Mouse (Mus musculus): ENCODE measurements around the gene Fbn1.

Gene Fbn1

DNA sequence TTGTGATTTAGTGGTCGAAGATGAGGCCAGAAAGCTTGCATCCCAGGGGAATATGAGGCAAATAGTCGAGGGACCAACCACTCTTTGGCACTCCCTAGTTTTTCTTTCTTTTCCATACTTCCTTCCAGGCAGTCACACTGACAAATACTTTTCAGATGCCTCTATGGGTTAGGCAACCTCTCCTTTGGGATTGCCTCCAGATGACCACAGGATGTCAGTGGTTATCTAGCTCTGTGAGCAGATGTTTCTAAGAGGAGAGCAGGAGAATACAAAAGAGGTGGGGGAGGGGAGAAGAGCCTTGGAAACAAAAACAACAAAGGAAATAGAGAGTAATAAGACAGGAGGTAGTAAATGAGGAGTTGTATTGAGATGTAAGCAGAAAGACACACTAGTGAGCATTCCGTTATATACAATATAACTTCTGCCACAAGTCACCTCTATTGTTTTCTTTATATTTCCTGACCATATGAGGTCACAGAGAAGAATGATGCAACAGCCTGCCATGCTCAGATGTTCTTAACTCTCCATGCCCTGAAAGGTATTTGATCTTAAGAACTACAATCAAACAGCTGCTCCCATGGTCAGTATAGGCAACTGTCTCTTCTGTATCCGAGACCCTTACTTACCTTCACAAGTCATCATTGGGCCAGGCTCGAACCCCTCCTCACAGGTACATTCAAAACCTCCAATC is 189.3 kb downstream of the Fbn1 start:
- POLR2A ChIA-PET, result interaction anchor here in 1 of 4 experiments (0.6 kb wide), 1 partner anchor 354 kb away, joined by 5 read pairs; no protein-coding TSS in a partner anchor
- CTCF ChIA-PET, result no interaction called here

DNA sequence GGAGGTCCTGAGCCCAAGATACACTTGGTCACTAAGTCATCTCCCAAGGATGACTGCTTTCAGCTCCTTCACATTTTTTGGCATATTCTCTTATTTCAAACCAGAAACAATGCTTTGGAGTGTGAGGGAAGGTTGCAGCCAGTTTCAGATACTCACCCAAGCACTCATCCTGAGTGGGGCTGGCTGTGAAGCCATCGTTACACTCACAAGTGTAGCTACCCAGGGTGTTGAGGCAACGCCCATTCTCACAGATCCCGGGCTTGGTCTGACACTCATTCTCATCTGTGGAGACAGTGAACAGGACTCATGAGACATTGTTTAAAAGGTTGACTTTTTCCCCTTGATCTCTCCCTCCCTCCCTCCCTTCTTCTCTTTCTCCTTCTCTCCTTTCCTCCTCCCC is 192.6 kb downstream of the Fbn1 start:
- CTCF ChIA-PET, result no interaction called here
- POLR2A ChIA-PET, result no interaction called here

DNA sequence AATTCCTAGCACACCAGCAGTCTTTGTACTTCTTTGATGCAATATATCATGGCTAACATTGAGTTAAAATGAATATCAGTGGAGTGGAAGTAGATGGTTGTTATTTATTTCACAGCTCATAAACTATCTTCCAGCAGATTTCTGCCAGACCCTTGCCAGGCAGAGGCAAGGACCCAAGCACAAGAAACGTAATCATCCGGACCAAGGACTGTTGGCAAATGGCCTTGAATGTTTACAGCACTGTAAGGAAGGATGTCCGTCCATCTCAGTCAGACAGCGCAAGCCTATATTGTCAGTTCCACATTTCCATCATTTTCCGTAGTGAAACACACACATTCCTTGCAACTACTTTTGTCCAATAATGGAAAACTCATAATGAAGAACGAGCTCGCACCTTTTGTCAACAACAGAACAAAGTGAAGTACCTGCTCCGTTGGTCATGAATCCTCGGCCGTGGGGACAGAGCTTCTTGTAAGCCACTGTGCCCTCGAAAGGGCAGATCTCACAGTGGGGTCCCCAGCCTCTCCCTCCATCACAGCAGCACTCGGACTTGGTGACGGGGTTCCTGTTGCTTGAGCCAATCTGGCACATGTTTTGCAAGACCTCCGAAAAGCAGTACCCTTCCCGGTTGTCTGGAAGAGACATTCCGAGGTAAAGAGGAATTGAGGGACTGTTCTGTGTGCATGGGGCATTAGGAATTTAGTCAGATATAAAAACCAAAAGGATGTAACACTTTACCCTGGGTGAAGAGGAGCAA is 193.4 kb downstream of the Fbn1 start:
- ChIA-PET POLR2A (interaction anchor here in 1 of 4 experiments (0.6 kb wide), 1 partner anchor 1562 kb away, joined by 4 read pairs; the partner anchor contains the start of gene Trpm7), CTCF (no interaction called here)

DNA sequence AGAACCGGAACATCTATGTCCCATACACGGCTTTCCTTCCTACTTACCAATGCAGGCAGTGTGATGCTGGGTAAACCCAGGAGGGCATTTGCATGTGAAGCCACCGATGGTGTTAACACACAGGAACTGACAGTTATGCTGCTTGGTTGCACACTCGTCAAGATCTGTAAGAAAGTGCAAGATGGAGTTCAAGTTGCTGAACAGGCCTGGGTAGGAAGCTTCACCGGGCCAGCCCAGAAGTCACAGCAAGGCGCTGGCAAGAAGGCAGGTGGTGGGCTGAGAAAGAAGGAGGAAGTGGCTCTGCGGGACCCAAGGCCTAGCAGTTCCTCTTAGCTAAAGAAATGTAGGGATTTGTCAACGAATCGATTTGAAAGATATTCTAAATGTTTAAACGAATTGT is 198.1 kb downstream of the Fbn1 start:
- ChIA-PET CTCF (no interaction called here), POLR2A (no interaction called here)

DNA sequence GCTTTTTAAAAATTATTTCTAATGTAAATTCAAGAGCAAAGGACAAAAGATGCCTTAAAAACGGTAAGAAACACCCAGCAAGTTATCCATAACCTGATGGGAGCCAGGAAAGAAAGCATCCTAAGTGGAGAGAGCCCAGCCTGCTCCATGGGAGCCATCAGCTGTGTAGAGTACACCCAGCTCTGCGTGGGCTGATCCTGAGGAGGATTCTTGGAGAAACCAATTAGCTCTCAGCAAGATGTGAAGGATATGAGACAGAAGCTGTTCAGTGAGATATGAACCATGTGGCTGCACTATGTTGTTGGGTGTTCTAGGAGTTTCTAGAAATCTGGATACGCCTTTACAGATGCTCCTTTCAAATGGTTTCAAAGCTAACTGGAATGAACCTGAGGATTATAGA is 202.1 kb downstream of the Fbn1 start:
- ChIA-PET POLR2A (no interaction called here), CTCF (interaction anchor here in 1 of 4 experiments (0.7 kb wide), 1 partner anchor 309 kb away, joined by 3 read pairs; no protein-coding TSS in a partner anchor)

DNA sequence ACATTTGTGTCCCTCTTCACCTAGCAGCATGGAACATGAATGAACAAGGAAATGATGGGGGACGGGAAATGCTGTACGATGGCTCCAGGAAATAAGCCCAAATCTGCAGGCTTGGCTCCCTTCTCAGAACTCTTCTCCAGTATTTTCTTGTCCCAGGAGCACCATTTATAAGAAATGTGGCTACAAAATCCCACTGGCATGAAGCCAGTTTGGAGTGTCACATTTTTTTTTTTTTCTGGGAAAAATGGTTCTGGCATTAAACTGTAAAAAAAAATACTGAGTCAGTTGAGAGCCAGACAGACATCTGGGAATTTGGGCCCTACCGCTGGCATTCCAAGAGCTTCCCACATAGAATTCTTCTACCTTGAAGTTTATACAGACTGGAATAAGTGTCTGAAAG is 203.0 kb downstream of the Fbn1 start:
- ChIA-PET POLR2A (interaction anchor here in 1 of 4 experiments (0.8 kb wide), 1 partner anchor 725 kb away, joined by 12 read pairs; no protein-coding TSS in a partner anchor), CTCF (no interaction called here)

DNA sequence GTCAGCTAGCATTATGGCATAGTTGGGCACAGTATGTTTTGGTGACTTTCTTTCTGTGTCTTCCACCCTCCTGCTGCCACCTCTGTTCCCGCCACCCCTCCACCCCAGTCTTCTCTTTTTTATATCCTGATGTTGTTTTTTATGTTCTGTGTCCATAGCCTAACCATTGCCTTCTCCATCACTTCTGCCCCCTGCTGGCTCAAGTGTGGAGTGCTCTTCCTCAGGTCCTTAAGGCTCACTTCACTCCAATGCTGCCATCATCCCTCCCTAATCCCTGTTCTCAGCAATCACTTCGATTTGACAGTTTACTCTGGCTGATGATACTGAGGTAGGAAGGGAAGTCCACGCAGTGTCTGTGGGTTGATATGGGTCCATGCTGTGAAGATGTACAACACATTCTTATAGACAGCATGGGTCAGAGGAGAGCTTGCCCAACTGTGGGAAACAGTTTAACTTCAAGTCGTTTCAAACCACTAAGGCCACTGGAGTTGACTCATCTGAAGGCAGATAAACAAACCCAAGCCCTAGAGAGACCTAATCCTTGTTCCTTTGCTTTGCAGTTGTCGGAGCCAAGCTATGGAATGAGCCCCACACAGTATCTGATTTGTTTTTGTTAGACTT is 203.9 kb downstream of the Fbn1 start:
- CTCF ChIA-PET, result interaction anchor here in 1 of 4 experiments (0.5 kb wide), 1 partner anchor 1157 kb away, joined by 3 read pairs; no protein-coding TSS in a partner anchor
- POLR2A ChIA-PET, result interaction anchor here in 1 of 4 experiments (0.8 kb wide), 1 partner anchor 726 kb away, joined by 12 read pairs; no protein-coding TSS in a partner anchor

- ChIA-PET POLR2A (interaction anchor here in 1 of 4 experiments (1.0 kb wide), 1 partner anchor 9 kb away, joined by 3 read pairs; no protein-coding TSS in a partner anchor), CTCF (no interaction called here)
Observed at GRCm38 (mm10) chr2:125302625-125302924, 205.2 kb downstream of the Fbn1 start.

DNA sequence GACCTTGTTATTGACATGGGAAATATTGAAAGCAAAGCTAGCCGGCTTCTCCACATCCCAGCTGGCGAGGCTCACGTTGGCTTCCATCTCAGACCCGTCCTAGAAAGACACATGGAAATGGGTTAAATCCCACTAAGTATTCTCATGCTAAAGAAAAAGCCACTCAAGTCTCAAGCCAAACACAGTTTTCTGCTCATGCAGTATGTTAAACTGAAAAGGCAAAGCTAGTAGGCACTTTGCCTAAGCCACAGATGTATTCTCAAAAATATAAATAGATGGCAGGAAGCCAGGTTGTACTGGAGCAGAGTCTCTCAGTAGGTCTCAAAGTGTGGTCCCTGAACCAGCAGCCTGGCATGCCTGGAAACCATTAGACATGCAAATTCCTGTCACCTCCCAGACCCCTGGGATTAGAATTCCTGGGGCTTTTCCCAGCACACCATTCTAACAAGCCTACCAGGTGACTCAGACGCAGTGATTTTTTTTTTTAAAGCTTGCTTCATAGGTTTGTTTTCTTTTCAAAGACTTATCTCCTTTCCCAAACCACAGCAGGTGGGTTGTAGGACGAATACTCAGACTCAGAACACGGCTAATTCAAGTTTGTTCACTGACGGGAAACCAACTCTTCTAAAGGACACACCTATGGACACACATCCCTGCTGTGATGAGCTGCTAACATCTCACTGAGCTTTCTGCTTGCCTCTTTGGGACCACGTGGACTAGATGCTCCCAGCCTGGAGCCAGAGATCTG is 205.7 kb downstream of the Fbn1 start:
- POLR2A ChIA-PET, result interaction anchor here in 1 of 4 experiments (0.8 to 1.0 kb wide), 2 partner anchors 9 to 20 kb away, joined by 3 read pairs; no protein-coding TSS in a partner anchor
- CTCF ChIA-PET, result interaction anchor here in 1 of 4 experiments (0.7 kb wide), 1 partner anchor 302 kb away, joined by 3 read pairs; no protein-coding TSS in a partner anchor

GRCm38 (mm10) chr2:125298841-125299240 is 209.0 kb downstream of the Fbn1 start:
- CTCF ChIA-PET, result interaction anchor here in 1 of 4 experiments (0.6 kb wide), 1 partner anchor 147 kb away, joined by 3 read pairs; no protein-coding TSS in a partner anchor
- POLR2A ChIA-PET, result no interaction called here

- POLR2A ChIA-PET, result no interaction called here
- CTCF ChIA-PET, result no interaction called here
Observed at GRCm38 (mm10) chr2:125295526-125295925, 212.3 kb downstream of the Fbn1 start.

- POLR2A ChIA-PET, result interaction anchor here in 1 of 4 experiments (1.1 kb wide), 1 partner anchor 8 kb away, joined by 3 read pairs; no protein-coding TSS in a partner anchor
- CTCF ChIA-PET, result no interaction called here
Observed at GRCm38 (mm10) chr2:125293969-125294491, 213.8 kb downstream of the Fbn1 start.

DNA sequence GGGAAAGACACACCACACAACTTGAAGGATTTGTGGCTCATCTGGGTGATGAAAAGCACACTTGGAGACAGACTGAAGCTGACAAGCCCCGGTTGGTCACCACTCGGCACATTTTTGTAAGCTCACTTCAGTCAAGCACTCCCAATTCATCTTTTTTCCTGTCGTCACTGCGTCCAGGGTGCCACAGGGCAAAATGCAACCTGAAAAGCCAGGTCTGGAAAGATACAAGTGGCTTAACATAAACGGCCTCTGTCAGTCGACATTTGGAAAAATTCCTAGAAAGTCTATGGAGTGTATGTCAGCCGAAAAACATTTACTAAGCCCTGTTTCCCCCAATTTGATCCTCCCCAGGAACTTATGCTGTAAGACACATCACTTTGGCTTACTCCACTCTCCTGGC is 215.2 kb downstream of the Fbn1 start:
- ChIA-PET POLR2A (no interaction called here), CTCF (no interaction called here)

GRCm38 (mm10) chr2:125291101-125291500 is 216.7 kb downstream of the Fbn1 start:
- ChIA-PET POLR2A (interaction anchor here in 2 of 4 experiments (0.6 to 0.8 kb wide), 2 partner anchors 9 to 1308 kb away, joined by 3 read pairs; no protein-coding TSS in a partner anchor), CTCF (no interaction called here)

- ChIA-PET CTCF (no interaction called here), POLR2A (interaction anchor here in 2 of 4 experiments (0.6 to 0.8 kb wide), 2 partner anchors 8 to 1309 kb away, joined by 3 read pairs; no protein-coding TSS in a partner anchor)
Observed at GRCm38 (mm10) chr2:125290197-125290965, 217.4 kb downstream of the Fbn1 start.

DNA sequence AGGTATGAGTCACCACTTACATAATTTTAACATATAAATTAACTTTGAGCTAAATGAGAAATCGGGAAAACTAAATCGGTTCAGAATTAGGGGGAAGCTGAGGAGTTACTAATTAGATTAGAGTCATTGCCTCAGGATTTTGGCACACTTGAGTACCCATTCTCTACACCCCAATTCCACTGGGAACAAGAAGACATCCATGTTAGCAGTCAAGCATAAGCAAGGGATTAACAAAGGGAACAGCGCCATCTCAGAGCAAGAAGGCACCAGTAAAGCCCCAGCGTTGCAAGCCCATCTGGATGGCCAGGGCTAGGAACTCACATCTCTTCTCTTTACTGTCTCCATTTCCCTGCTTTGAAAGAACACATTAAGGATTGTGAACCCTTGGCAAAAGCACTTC is 222.0 kb downstream of the Fbn1 start:
- ChIA-PET CTCF (no interaction called here), POLR2A (interaction anchor here in 1 of 4 experiments (1.4 kb wide), 1 partner anchor 19 kb away, joined by 4 read pairs; no protein-coding TSS in a partner anchor)

DNA sequence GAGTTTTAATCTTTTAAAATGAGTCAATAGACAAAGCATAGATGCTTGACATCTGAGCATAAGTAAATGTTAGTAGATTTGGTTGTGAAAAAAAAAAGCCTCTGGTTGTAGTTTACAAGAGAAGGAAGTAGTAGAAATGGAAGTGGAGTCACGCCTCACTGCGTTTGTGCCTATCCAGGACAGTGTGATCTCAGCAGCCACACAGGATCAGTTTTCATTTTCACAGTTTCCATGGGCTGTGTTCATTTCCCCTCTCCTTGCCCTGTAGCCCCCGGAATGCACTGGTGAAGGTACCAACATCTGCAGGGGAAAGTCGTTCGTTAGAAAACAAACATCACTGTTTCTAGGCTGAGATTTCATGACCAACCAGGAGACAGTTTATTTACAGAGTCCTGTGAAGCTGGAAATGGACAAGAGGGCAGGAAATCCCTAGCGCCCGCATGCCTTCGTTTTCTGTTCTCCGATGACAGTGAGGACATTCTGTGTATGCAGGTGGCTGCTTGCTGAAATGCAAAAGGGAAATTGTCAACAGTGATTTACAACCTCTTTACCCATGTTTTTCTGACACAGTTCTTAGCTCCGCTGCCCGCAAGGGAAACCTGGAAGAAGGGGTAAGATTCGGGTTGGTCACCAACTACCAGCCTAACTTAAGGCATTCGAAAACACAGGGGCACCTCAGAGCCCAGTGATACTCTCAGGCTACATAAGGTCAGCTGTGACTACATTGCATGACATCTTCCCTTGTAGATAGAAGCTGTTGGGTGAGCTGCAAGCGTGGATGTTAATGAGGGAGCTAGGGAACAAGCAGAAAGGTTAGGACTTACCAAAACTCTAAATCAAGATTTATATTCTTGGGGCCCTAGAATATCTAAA is 225.2 kb downstream of the Fbn1 start:
- ChIA-PET CTCF (interaction anchor here in 1 of 4 experiments (0.7 kb wide), 1 partner anchor 942 kb away, joined by 3 read pairs; no protein-coding TSS in a partner anchor), POLR2A (interaction anchor here in 1 of 4 experiments (0.6 to 1.8 kb wide), 3 partner anchors 8 to 95 kb away, joined by 3 read pairs; no protein-coding TSS in a partner anchor)

Data from embryonic stem cell, embryonic (primary cell).